Comparison of ENCODE assay signal across 19 mouse cellular contexts in the genomic region with DNA sequence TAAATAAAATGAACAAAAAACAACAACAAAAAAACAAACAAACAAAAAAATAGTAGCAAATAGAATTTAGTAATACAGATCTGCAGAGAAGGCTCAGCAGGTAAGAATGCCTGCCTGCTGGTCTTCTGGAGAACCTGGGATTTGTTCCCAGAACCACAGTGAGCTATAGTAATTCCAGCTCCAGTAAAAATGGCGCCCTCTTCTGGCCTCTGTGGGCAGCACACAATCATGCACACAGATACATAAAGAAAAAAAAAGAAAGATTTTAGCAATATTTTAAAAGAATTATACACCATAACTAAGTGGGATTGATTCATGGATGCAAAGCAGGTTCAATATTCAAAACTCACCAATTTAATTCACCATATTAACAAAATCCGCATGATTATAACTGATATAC. TPM values are rescaled to one million over a fixed set of nuclear protein-coding genes. Genes with fewer than 3 reads are reported as not detected.
DNase-seq lines count a peak whose midpoint lies in the region; ATAC-seq and TF ChIP-seq lines count a peak whose summit lies in the region.
"Had no signal": no experiment of that assay in that cellular context is flagged by ENCODE, and none has a peak within 500 bp of the region (broad histone marks: within the 10 kb centered on the region; RNA-seq: fewer than 3 reads in every experiment).

No protein-coding gene starts in this region.

- H3K27ac ChIP-seq in layer of hippocampus, adult 2 months: no peak overlapping the region
- H3K27ac ChIP-seq: midbrain, embryonic 10.5 days had no signal

- POLR2A ChIA-PET in Patski (lab: Charles Lee): no interaction called here

- in situ Hi-C loops in Patski (cut with MboI; ENCODE audit: low pct_unique_long_range_greater_than_20kb): no loop called here

- intact Hi-C loops in left cerebral cortex, postnatal 4 days (cut with DNase I): no loop called here

- CTCF ChIA-PET in Patski (lab: Charles Lee): interaction anchor here (1.0 kb wide), 1 partner anchor 78 kb away, joined by 3 read pairs; no protein-coding TSS in a partner anchor

- no peak overlapping the region for H3K4me3 ChIP-seq in layer of hippocampus, adult 2 months
- H3K4me3 ChIP-seq: erythroblast, embryonic 14.5 days; midbrain, embryonic 10.5 days had no signal

- H3K27me3 ChIP-seq in Patski: peaks cover 3% of the 10 kb centered on the region

- DNase-seq in CD4-positive, CD25-positive, alpha-beta regulatory T cell, adult 2 months (ENCODE audit: low read depth, low spot score): peak; percentile 34
- DNase-seq in layer of hippocampus, adult 2 months (ENCODE audit: low spot score in 2 of 2): no peak
- DNase-seq in layer of hippocampus, adult 8-10 months (ENCODE audit: low spot score in 2 of 2): no peak
- DNase-seq in 3T3-L1 (ENCODE audit: low read depth, low spot score) (peak; percentile 54), Patski (ENCODE audit: low read depth, low spot score) (no peak)
- no peak for DNase-seq in left cerebral cortex, postnatal 4 days
- no peak for DNase-seq in gastrocnemius, postnatal 4 days (ENCODE audit: low spot score in 2 of 2)
- DNase-seq: adrenal gland, postnatal 25 days; cerebellum, adult 11-12 months; heart, adult 18-20 months; spleen, adult 18-20 months had no signal

- no peak for ATAC-seq in CD4-positive, CD25-positive, alpha-beta regulatory T cell, adult 4 months
- ATAC-seq in Patski: no peak
- ATAC-seq: intestine, embryonic 16.5 days had no signal

- peak; percentile 45 for TF ChIP-seq CTCF in layer of hippocampus, adult 2 months (conservative IDR thresholded peaks at IDR 0.05)
- peak; percentile 54 for TF ChIP-seq CTCF in Patski (IDR thresholded peaks at IDR 0.05)

RNA-seq across cellular contexts. Expression of a gene that starts 29.7 kb away (rescaled TPM):
- polyA plus RNA-seq in CD4-positive, CD25-positive, alpha-beta regulatory T cell, adult 4 months (2017; shearing (Covaris generic)): not detected
- not detected for total RNA-seq in layer of hippocampus, adult 2 months (2021)
- not detected for total RNA-seq in layer of hippocampus, adult 8-10 months (2022)
- polyA plus RNA-seq in Patski (2021): 1.4 TPM
- not detected for total RNA-seq in left cerebral cortex, postnatal 4 days (2021)
- total RNA-seq in gastrocnemius, postnatal 4 days (2021): not detected
- total RNA-seq: adrenal gland, postnatal 25 days; heart, adult 18-20 months; heart, postnatal 25 days; left cerebral cortex, postnatal 10 days had no signal
- polyA plus RNA-seq: large intestine, adult 2 months; liver, embryonic 16.5 days; midbrain, embryonic 10.5 days had no signal

RNA-seq across cellular contexts. Expression of a gene that starts 47.4 kb away (rescaled TPM):
- polyA plus RNA-seq in CD4-positive, CD25-positive, alpha-beta regulatory T cell, adult 4 months (2017; shearing (Covaris generic)): under 1 TPM in 1 of 2 experiments, not detected in 1; 0.23 TPM
- not detected for total RNA-seq in layer of hippocampus, adult 2 months (2021)
- total RNA-seq in layer of hippocampus, adult 8-10 months (2022): not detected
- polyA plus RNA-seq in Patski (2021): 111 TPM
- total RNA-seq in left cerebral cortex, postnatal 4 days (2021): not detected
- 1 to 10 TPM; 1.1 to 1.5 TPM for total RNA-seq in gastrocnemius, postnatal 4 days (2021)
- total RNA-seq: heart, adult 18-20 months; heart, postnatal 25 days; left cerebral cortex, postnatal 10 days had no signal
- polyA plus RNA-seq: erythroblast, embryonic 14.5 days; liver, embryonic 16.5 days; midbrain, embryonic 10.5 days had no signal

RNA-seq across cellular contexts. Expression of a gene that starts 57.9 kb away (rescaled TPM):
- not detected for polyA plus RNA-seq in CD4-positive, CD25-positive, alpha-beta regulatory T cell, adult 4 months (2017; shearing (Covaris generic))
- not detected for total RNA-seq in layer of hippocampus, adult 2 months (2021)
- total RNA-seq in layer of hippocampus, adult 8-10 months (2022): not detected
- 118 TPM for polyA plus RNA-seq in Patski (2021)
- total RNA-seq in left cerebral cortex, postnatal 4 days (2021): not detected
- total RNA-seq in gastrocnemius, postnatal 4 days (2021): 1 to 10 TPM in 1 of 2 experiments, under 1 TPM in 1; 0.98 to 1.3 TPM
- total RNA-seq: heart, adult 18-20 months; heart, postnatal 25 days; left cerebral cortex, postnatal 10 days had no signal
- polyA plus RNA-seq: erythroblast, embryonic 14.5 days; liver, embryonic 16.5 days; midbrain, embryonic 10.5 days had no signal

Comparison
In these comparisons a context has a peak if more than half of its experiments do, and no peak if none do; other contexts are left out.
1. DNase-seq: peak in CD4-positive, CD25-positive, alpha-beta regulatory T cell, adult 2 months (single experiment) and 3T3-L1 (single experiment); none in layer of hippocampus, adult 2 months (0 of 2), layer of hippocampus, adult 8-10 months (0 of 2), Patski (single experiment), left cerebral cortex, postnatal 4 days (single experiment) and gastrocnemius, postnatal 4 days (0 of 2).